Mouse (Mus musculus): ENCODE data around the gene Nectin4. TPM values are rescaled to one million over a fixed set of nuclear protein-coding genes. Genes with fewer than 3 reads are reported as not detected.

Nectin4 gene
- polyA plus RNA-seq, 1 experiment from 2014 or later = 2.6 TPM

DNA sequence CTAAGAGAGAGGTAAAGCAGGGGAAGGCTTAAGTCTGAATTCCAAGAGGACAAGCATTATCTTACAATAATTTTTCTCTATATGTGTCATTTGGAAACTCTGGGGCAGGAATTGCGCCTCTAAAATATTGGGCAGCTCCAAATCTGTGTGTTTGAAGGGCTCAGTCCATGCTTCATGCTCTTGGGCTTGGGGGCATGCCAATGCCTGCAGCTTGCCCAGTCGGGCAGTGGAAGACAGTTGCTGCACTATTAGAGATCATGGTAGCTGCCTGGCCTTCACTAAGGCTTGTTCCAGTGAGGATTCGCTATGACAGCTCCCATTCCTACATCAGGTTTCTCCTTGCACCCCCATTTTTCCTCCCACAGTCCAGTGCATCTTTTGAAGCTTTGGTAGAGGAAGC, 21.2 kb upstream of the Nectin4 start:
- H3K4me3 ChIP-seq (ENCODE audit: low read length) = no peak overlapping the region
- peaks cover 16% of the 10 kb centered on the region; the same call in 1 of the 2 replicates for H3K4me1 ChIP-seq (ENCODE audit: control insufficient read depth, insufficient read depth, low read length)
- no peak overlapping the region for H3K27ac ChIP-seq (ENCODE audit: low read depth, low read length)
- ATAC-seq (ENCODE audit: low FRiP score, low TSS enrichment) = no peak
- no peak overlapping the region for H3K4me2 ChIP-seq (replicated peaks; ENCODE audit: low read depth, low read length)
- H3K27me3 ChIP-seq (ENCODE audit: control insufficient read depth, insufficient read depth, low read length) = no peaks in the 10 kb centered on the region
- H3K36me3 ChIP-seq (ENCODE audit: control insufficient read depth, insufficient read depth, low read length) = no peaks in the 10 kb centered on the region
- WGBS = 93% methylated on average over 3 of the region's 3 CpGs
- no peak overlapping the region for H3K9ac ChIP-seq (ENCODE audit: low read depth, low read length)
- peaks cover 6% of the 10 kb centered on the region; the same call in 1 of the 2 replicates for H3K9me3 ChIP-seq (ENCODE audit: control insufficient read depth, low read length)

DNA sequence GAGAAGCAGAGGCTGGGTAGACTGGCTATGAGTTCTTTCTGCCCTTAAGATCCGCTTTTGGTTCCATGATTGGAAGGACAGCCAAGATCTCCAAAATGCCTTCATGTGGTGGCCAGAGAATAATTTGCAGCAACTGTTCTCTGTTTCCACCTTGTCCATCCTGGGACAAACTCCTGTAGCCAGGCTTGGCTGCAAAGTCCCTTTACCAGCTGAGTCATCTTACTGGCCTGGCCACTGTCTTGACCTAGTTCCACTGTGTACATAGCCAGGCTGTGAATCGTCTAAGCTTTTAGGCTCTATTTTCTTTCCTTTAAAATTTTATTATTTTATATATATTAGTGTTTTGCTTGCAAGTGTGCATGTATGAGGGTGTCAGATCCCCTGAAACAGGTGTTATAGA, 20.7 kb upstream of the Nectin4 start:
- H3K4me2 ChIP-seq (replicated peaks; ENCODE audit: low read depth, low read length) = no peak overlapping the region
- peaks cover 13% of the 10 kb centered on the region; the same call in 1 of the 2 replicates for H3K4me1 ChIP-seq (ENCODE audit: control insufficient read depth, insufficient read depth, low read length)
- H3K9me3 ChIP-seq (ENCODE audit: control insufficient read depth, low read length) = peaks cover 6% of the 10 kb centered on the region; the same call in 1 of the 2 replicates
- H3K9ac ChIP-seq (ENCODE audit: low read depth, low read length) = no peak overlapping the region
- H3K36me3 ChIP-seq (ENCODE audit: control insufficient read depth, insufficient read depth, low read length) = no peaks in the 10 kb centered on the region
- WGBS = 93% methylated on average over 2 of the region's 2 CpGs
- H3K27ac ChIP-seq (ENCODE audit: low read depth, low read length) = no peak overlapping the region
- H3K4me3 ChIP-seq (ENCODE audit: low read length) = no peak overlapping the region
- no peaks in the 10 kb centered on the region for H3K27me3 ChIP-seq (ENCODE audit: control insufficient read depth, insufficient read depth, low read length)
- ATAC-seq (ENCODE audit: low FRiP score, low TSS enrichment) = no peak

DNA sequence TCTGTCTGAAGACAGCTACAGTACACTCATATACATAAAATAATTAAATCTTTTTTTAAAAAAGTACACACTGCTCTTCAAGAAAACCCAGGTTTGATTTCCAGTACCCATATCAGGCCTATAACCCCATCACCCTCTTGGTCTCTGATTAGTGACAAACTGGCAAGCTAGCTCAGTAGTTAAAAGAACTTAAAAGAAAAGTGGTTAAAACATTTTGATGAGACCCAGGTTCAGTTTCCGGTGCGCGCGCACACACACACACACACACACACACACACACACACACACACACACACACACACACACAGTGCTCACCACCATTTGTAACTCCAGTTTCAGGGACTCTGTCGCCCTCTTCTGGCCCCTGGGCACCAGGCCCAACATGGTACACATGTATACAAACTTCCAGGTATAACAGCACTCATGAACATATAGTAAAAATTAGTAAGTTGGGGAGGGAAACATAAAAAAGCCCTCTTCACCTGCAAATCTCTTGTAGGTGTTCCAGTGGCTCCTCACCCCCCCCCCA, 14.0 kb upstream of the Nectin4 start:
- WGBS = 79% methylated on average over 5 of the region's 5 CpGs
- Histone ChIP-seq H3K4me3 (ENCODE audit: low read length) (no peak overlapping the region), H3K9ac (ENCODE audit: low read depth, low read length) (no peak overlapping the region), H3K4me2 (replicated peaks; ENCODE audit: low read depth, low read length) (no peak overlapping the region), H3K9me3 (ENCODE audit: control insufficient read depth, low read length) (peaks cover 2% of the 10 kb centered on the region; the same call in 1 of the 2 replicates), H3K4me1 (ENCODE audit: control insufficient read depth, insufficient read depth, low read length) (no peaks in the 10 kb centered on the region), H3K27ac (ENCODE audit: low read depth, low read length) (no peak overlapping the region), H3K36me3 (ENCODE audit: control insufficient read depth, insufficient read depth, low read length) (peaks cover 23% of the 10 kb centered on the region), H3K27me3 (ENCODE audit: control insufficient read depth, insufficient read depth, low read length) (no peaks in the 10 kb centered on the region)
- ATAC-seq (ENCODE audit: low FRiP score, low TSS enrichment) = no peak

DNA sequence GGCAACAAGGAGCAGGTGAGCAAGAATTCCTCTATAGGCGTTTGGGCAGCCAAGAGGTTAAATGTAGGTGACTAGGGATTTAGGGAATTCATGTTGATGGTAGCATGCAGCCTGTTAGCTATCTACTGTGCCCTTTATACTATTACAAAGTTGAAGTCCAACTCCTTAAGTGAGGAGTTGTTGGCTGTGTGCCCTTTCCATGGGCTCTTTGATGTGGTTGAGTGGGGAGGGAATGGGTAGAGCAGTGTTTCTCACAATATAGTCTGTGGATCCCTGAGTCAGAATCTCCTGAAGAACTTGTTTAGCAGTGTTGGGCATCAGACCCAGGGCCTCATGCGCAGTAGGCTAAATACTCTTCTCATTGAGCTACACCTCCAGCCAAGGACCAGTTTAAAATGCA, 13.1 kb upstream of the Nectin4 start:
- Histone ChIP-seq H3K4me1 (ENCODE audit: control insufficient read depth, insufficient read depth, low read length) (no peaks in the 10 kb centered on the region), H3K9me3 (ENCODE audit: control insufficient read depth, low read length) (peaks cover 2% of the 10 kb centered on the region; the same call in 1 of the 2 replicates), H3K27ac (ENCODE audit: low read depth, low read length) (no peak overlapping the region), H3K27me3 (ENCODE audit: control insufficient read depth, insufficient read depth, low read length) (no peaks in the 10 kb centered on the region), H3K36me3 (ENCODE audit: control insufficient read depth, insufficient read depth, low read length) (peaks cover 23% of the 10 kb centered on the region), H3K4me3 (ENCODE audit: low read length) (no peak overlapping the region), H3K9ac (ENCODE audit: low read depth, low read length) (no peak overlapping the region), H3K4me2 (replicated peaks; ENCODE audit: low read depth, low read length) (no peak overlapping the region)
- no peak for ATAC-seq (ENCODE audit: low FRiP score, low TSS enrichment)
- WGBS = 98% methylated on average over 2 of the region's 2 CpGs

DNA sequence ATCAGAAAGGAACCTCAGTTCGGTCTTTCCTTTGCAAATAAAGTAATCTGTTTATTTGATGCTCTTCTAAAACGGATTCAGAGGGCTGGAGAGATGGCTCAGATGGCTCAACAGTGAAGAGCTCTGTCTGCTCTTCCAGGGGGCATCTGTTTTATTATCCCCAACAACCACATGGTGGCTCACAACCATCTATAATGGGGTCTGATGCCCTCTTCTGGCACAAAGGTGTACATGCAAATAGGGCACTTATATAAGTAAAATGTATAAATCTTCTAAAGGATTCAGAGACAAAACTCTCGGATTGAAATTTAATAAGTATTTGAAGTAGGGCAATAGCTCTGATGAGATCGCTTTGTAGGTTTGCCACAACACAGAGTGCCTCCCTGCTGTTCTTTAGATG, 11.5 kb upstream of the Nectin4 start:
- Histone ChIP-seq H3K27me3 (ENCODE audit: control insufficient read depth, insufficient read depth, low read length) (no peaks in the 10 kb centered on the region), H3K4me3 (ENCODE audit: low read length) (no peak overlapping the region)

DNA sequence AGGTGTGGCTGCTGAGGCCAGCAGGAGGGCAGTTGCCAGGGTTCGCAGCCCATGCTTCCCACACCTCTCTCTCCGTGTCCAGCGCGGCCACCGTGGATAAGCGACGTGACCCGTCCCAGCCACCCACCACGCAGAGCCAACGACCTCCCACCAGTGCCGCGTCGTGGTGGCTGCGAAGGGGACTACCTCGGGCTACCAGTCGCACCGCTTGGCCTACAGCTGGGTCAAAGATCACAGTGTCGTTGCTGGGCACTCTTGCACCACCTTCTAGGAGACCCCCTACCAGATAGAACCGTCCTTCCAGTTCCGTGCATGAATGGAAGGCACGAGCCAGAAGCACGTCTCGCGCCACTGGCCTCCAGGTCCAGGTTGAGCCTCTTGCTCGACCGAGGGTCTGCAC, 9.6 kb upstream of the Nectin4 start:
- Histone ChIP-seq H3K4me1 (ENCODE audit: control insufficient read depth, insufficient read depth, low read length) (no peaks in the 10 kb centered on the region), H3K9me3 (ENCODE audit: control insufficient read depth, low read length) (peaks cover 2% of the 10 kb centered on the region; the same call in 1 of the 2 replicates), H3K27ac (ENCODE audit: low read depth, low read length) (no peak overlapping the region), H3K27me3 (ENCODE audit: control insufficient read depth, insufficient read depth, low read length) (no peaks in the 10 kb centered on the region), H3K36me3 (ENCODE audit: control insufficient read depth, insufficient read depth, low read length) (peaks cover 23% of the 10 kb centered on the region), H3K9ac (ENCODE audit: low read depth, low read length) (peak overlapping the region; percentile 62), H3K4me2 (replicated peaks; ENCODE audit: low read depth, low read length) (peak overlapping the region; percentile 84), H3K4me3 (ENCODE audit: low read length) (peak overlapping the region; percentile 50)
- WGBS = 6% methylated on average over 26 of the region's 26 CpGs
- no peak; the same call in 1 of the 2 replicates for ATAC-seq (ENCODE audit: low FRiP score, low TSS enrichment)

More for the DNA sequence above, 11.5 kb upstream of the Nectin4 start:
- no peak for ATAC-seq (ENCODE audit: low FRiP score, low TSS enrichment)
- Histone ChIP-seq H3K9ac (ENCODE audit: low read depth, low read length) (no peak overlapping the region), H3K4me2 (replicated peaks; ENCODE audit: low read depth, low read length) (no peak overlapping the region), H3K9me3 (ENCODE audit: control insufficient read depth, low read length) (peaks cover 2% of the 10 kb centered on the region; the same call in 1 of the 2 replicates), H3K27ac (ENCODE audit: low read depth, low read length) (no peak overlapping the region), H3K36me3 (ENCODE audit: control insufficient read depth, insufficient read depth, low read length) (peaks cover 23% of the 10 kb centered on the region), H3K4me1 (ENCODE audit: control insufficient read depth, insufficient read depth, low read length) (no peaks in the 10 kb centered on the region)
- 78% methylated on average over 4 of the region's 4 CpGs for WGBS

DNA sequence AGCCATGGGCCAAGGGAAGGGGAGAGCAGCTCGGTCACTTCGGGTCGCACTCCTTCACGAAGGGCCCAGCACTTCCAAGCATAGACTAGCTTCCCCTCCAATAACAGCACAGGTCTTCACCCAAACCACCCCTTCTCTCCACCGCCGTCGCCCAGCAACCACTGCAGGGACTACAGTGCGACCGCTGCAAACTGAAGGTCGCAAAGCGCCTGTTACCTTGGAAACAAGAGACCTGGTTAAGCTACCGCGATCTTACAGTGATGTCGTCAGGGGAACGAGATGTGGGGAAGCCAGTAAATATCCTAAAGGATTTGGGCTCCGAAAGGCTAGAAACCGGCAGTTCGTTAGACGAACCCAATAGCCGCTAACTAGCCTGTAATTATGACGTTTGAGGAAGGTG, 9.2 kb upstream of the Nectin4 start, which contains the start of gene Klhdc9:
Gene Klhdc9, minus strand, starts transcription at position 143 of the 400 bp plus-strand sequence.
- ATAC-seq (ENCODE audit: low FRiP score, low TSS enrichment) = peak; percentile 92
- Histone ChIP-seq H3K9me3 (ENCODE audit: control insufficient read depth, low read length) (peaks cover 2% of the 10 kb centered on the region; the same call in 1 of the 2 replicates), H3K4me2 (replicated peaks; ENCODE audit: low read depth, low read length) (peak within 1 kb of the TSS; percentile 84), H3K27ac (ENCODE audit: low read depth, low read length) (0 out of 2 replicates have a peak within 1 kb of the TSS, but pooled peaks have one; percentile 24), H3K4me3 (ENCODE audit: low read length) (peak within 1 kb of the TSS; percentile 50), H3K27me3 (ENCODE audit: control insufficient read depth, insufficient read depth, low read length) (no peaks in the 10 kb centered on the region), H3K4me1 (ENCODE audit: control insufficient read depth, insufficient read depth, low read length) (no peaks in the 10 kb centered on the region), H3K9ac (ENCODE audit: low read depth, low read length) (peak within 1 kb of the TSS; percentile 62), H3K36me3 (ENCODE audit: control insufficient read depth, insufficient read depth, low read length) (peaks cover 23% of the 10 kb centered on the region)
- 1% methylated on average over 21 of the region's 21 CpGs for WGBS

DNA sequence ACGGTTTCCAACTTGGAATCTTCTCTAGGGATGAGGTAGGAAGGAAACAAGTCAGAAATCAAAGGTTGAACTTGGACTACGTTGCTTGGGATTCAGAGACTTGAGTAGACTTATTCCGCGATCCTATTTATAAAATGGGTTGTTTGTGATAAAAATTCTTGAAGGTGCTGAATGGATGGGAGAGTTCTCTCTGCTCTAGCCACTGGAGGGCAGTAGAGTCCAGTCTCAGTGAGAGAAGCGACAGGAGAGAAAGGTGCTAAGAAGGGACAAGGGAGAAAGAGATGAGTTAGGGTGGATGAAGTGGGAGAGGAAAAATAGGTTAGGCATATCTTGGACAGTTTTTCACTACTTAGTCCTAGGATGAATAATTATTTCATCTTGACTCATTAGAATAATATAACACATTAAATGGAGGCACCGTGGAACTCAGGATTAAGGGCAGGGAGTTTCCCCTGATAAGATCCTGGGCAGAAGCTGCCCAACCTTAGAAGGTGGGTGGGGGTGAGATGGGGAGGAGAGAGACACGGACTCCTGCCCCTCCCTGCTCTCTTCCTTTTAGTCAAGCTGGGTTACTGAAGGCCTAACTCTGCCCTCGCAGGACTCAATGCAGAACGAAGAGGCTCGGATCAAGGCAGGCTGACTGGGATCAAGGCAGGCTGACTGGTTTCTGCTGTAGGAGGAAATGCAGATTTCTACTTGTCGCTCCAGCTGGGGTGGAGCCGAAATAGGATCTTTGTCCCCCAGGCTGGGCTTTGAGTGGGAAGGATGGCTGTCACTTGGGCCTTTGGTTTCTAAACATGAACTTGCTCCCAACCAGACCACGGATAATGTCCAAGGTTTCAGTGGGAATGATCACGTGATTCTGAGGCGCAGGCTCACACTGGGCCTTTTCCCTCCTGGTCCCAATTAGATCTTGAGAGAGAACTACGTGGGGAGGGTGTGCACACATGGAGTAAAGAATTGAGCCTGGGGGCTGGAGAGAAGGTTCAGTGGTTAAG, 8.5 kb upstream of the Nectin4 start:
- 33% methylated on average over 16 of the region's 16 CpGs for WGBS
- Histone ChIP-seq H3K36me3 (ENCODE audit: control insufficient read depth, insufficient read depth, low read length) (peaks cover 21% of the 10 kb centered on the region), H3K4me2 (replicated peaks; ENCODE audit: low read depth, low read length) (peak overlapping the region; percentile 84), H3K9me3 (ENCODE audit: control insufficient read depth, low read length) (peaks cover 2% of the 10 kb centered on the region; the same call in 1 of the 2 replicates), H3K27me3 (ENCODE audit: control insufficient read depth, insufficient read depth, low read length) (no peaks in the 10 kb centered on the region), H3K4me1 (ENCODE audit: control insufficient read depth, insufficient read depth, low read length) (no peaks in the 10 kb centered on the region), H3K9ac (ENCODE audit: low read depth, low read length) (peak overlapping the region; percentile 62; the same call in 1 of the 2 replicates), H3K4me3 (ENCODE audit: low read length) (peak overlapping the region; percentile 50), H3K27ac (ENCODE audit: low read depth, low read length) (0 out of 2 replicates have a peak overlapping the region, but pooled peaks have one; percentile 24)
- peak; percentile 61 for ATAC-seq (ENCODE audit: low FRiP score, low TSS enrichment)

All from kidney, embryonic 14.5 days (tissue).